ENCODE assay signal across 24 mouse cellular contexts in genomic region chr14:55334305-55334704, GRCm38 (mm10).
"Had no signal": no experiment of that assay in that cellular context is flagged by ENCODE, and none has a peak within 500 bp of the region (broad histone marks: within the 10 kb centered on the region; RNA-seq: fewer than 3 reads in every experiment).

No protein-coding gene starts in this region.

- H3K9me3 ChIP-seq: kidney, embryonic 15.5 days; limb, embryonic 12.5 days; limb, embryonic 15.5 days; midbrain, embryonic 12.5 days; midbrain, embryonic 15.5 days; stomach, embryonic 15.5 days had no signal

- H3K27ac ChIP-seq: kidney, embryonic 15.5 days; left cerebral cortex, adult 2 months; limb, embryonic 12.5 days; limb, embryonic 15.5 days; liver, embryonic 14.5 days; macrophage; midbrain, embryonic 12.5 days; midbrain, embryonic 15.5 days; stomach, embryonic 15.5 days had no signal

- H3K9ac ChIP-seq: kidney, embryonic 15.5 days; limb, embryonic 12.5 days; limb, embryonic 15.5 days; liver, embryonic 14.5 days; liver, postnatal 0 days; lung, embryonic 14.5 days; midbrain, embryonic 12.5 days; midbrain, embryonic 15.5 days; stomach, embryonic 15.5 days had no signal

- H3K4me1 ChIP-seq: kidney, embryonic 15.5 days; limb, embryonic 12.5 days; limb, embryonic 15.5 days; stomach, embryonic 15.5 days had no signal

- H3K36me3 ChIP-seq: kidney, embryonic 15.5 days; limb, embryonic 12.5 days; limb, embryonic 15.5 days; midbrain, embryonic 12.5 days; midbrain, embryonic 15.5 days; stomach, embryonic 15.5 days had no signal

- DNase-seq: kidney, adult 11 months; kidney, adult 8-10 months; kidney, postnatal 10 days; kidney, postnatal 36 days; layer of hippocampus, postnatal 36 days; left cerebral cortex, postnatal 4 days; liver, postnatal 0 days; lung, embryonic 14.5 days; right cerebral cortex, adult 18-20 months; right cerebral cortex, postnatal 25 days; spleen, adult 18-20 months; thymus, adult 18-20 months; thymus, postnatal 36 days had no signal

- H3K27me3 ChIP-seq: kidney, embryonic 15.5 days; limb, embryonic 12.5 days; limb, embryonic 15.5 days; midbrain, embryonic 12.5 days; midbrain, embryonic 15.5 days; stomach, embryonic 15.5 days had no signal

- ATAC-seq: liver, postnatal 0 days; lung, postnatal 0 days; midbrain, embryonic 15.5 days had no signal

- H3K4me2 ChIP-seq: kidney, embryonic 15.5 days; limb, embryonic 12.5 days; limb, embryonic 15.5 days; liver, embryonic 11.5 days; lung, embryonic 14.5 days; midbrain, embryonic 12.5 days; midbrain, embryonic 15.5 days; stomach, embryonic 15.5 days had no signal

- H3K4me3 ChIP-seq: kidney, embryonic 15.5 days; left cerebral cortex, adult 2 months; limb, embryonic 12.5 days; limb, embryonic 15.5 days; midbrain, embryonic 12.5 days; midbrain, embryonic 15.5 days; stomach, embryonic 15.5 days had no signal
